24 mouse cellular contexts compared by ENCODE assay signal in genomic region chr6:100217507-100217906, GRCm38 (mm10).
DNase-seq lines count a peak whose midpoint lies in the region; ATAC-seq and TF ChIP-seq lines count a peak whose summit lies in the region.
"Had no signal": no experiment of that assay in that cellular context is flagged by ENCODE, and none has a peak within 500 bp of the region (broad histone marks: within the 10 kb centered on the region; RNA-seq: fewer than 3 reads in every experiment).

No protein-coding gene starts in this region.

- ATAC-seq in liver, embryonic 12.5 days: no peak
- ATAC-seq: forebrain, embryonic 16.5 days had no signal

- peaks cover 6% of the 10 kb centered on the region; the same call in 1 of the 2 replicates for H3K4me1 ChIP-seq in liver, adult 2 months (ENCODE audit: control insufficient read depth, insufficient read depth, low read length)
- H3K4me1 ChIP-seq in liver, embryonic 12.5 days: peaks cover 35% of the 10 kb centered on the region

- no peak overlapping the region for H3K9ac ChIP-seq in liver, adult 2 months (ENCODE audit: low read depth, low read length)
- H3K9ac ChIP-seq in liver, embryonic 12.5 days: no peak overlapping the region
- H3K9ac ChIP-seq: forebrain, embryonic 13.5 days; heart, embryonic 13.5 days; hindbrain, embryonic 12.5 days; hindbrain, embryonic 15.5 days had no signal

- H3K27me3 ChIP-seq in liver, adult 2 months (ENCODE audit: control insufficient read depth, insufficient read depth, low read length): no peaks in the 10 kb centered on the region
- peaks cover 9% of the 10 kb centered on the region; the same call in 1 of the 2 replicates for H3K27me3 ChIP-seq in liver, embryonic 12.5 days (replicated peaks)
- H3K27me3 ChIP-seq: CH12.LX; heart, embryonic 13.5 days had no signal

- H3K79me2 ChIP-seq in liver, adult 2 months (ENCODE audit: control insufficient read depth, insufficient read depth, low read length): no peaks in the 10 kb centered on the region

- WGBS in liver, adult 2 months: 77% methylated on average over 8 of the region's 8 CpGs
- 74% methylated on average over 8 of the region's 8 CpGs for WGBS in liver, embryonic 12.5 days (ENCODE audit: insufficient replicate concordance)

- peak; percentile 59 for DNase-seq in adrenal gland, adult 2 months
- DNase-seq in adrenal gland, postnatal 4 days (ENCODE audit: low spot score in 2 of 2): no peak
- peak; percentile 24 for DNase-seq in liver, adult 2 months (ENCODE audit: extremely low read depth, low read depth, low spot score)
- DNase-seq in 3T3-L1 (ENCODE audit: low read depth, low spot score): peak; percentile 49
- no peak for DNase-seq in heart, postnatal 25 days (ENCODE audit: low spot score)
- DNase-seq in MN1 (ENCODE audit: low spot score): no peak
- DNase-seq: adrenal gland, postnatal 14 days; cerebellum, adult 11 months; cerebellum, adult 2 months; cerebellum, postnatal 14 days; gastrocnemius, postnatal 10 days; gastrocnemius, postnatal 36 days; heart, adult 2 months; heart, postnatal 14 days had no signal

- H3K4me3 ChIP-seq in liver, adult 2 months (ENCODE audit: insufficient read depth, low read depth, low read length): no peak overlapping the region
- H3K4me3 ChIP-seq in liver, embryonic 12.5 days: no peak overlapping the region
- H3K4me3 ChIP-seq: forebrain, embryonic 10.5 days; forebrain, embryonic 13.5 days; heart, adult 2 months; heart, embryonic 10.5 days; heart, embryonic 13.5 days; hindbrain, embryonic 12.5 days; hindbrain, embryonic 15.5 days had no signal

- no peaks in the 10 kb centered on the region for H3K36me3 ChIP-seq in liver, adult 2 months (ENCODE audit: control insufficient read depth, insufficient read depth, low read length)
- H3K36me3 ChIP-seq in liver, embryonic 12.5 days: no peaks in the 10 kb centered on the region
- H3K36me3 ChIP-seq: forebrain, embryonic 10.5 days; G1E; heart, embryonic 10.5 days; heart, embryonic 13.5 days; hindbrain, embryonic 12.5 days; hindbrain, embryonic 15.5 days had no signal

- TF ChIP-seq POLR2A in liver, adult 2 months (IDR thresholded peaks at IDR 0.05; ENCODE audit: extremely low read depth, insufficient read depth, low read length): no peak

- TF ChIP-seq CTCF in liver, adult 2 months (IDR thresholded peaks at IDR 0.05; ENCODE audit: low read depth, low read length): no peak

- intact Hi-C loops in heart, postnatal 25 days (cut with DNase I): no loop called here

- H3K9me3 ChIP-seq in liver, embryonic 12.5 days (replicated peaks): no peaks in the 10 kb centered on the region
- H3K9me3 ChIP-seq: forebrain, embryonic 10.5 days; forebrain, embryonic 13.5 days; G1E; heart, embryonic 10.5 days; heart, embryonic 13.5 days; hindbrain, embryonic 12.5 days; hindbrain, embryonic 15.5 days had no signal

- no peak overlapping the region for H3K4me2 ChIP-seq in liver, embryonic 12.5 days
- H3K4me2 ChIP-seq: forebrain, embryonic 13.5 days; heart, embryonic 13.5 days; hindbrain, embryonic 12.5 days; hindbrain, embryonic 15.5 days had no signal

- no peak overlapping the region for H3K27ac ChIP-seq in liver, adult 2 months (replicated peaks; ENCODE audit: insufficient read depth, low read depth, low read length)
- no peak overlapping the region for H3K27ac ChIP-seq in liver, embryonic 12.5 days
- H3K27ac ChIP-seq: forebrain, embryonic 10.5 days; forebrain, embryonic 13.5 days; heart, adult 2 months; heart, embryonic 10.5 days; heart, embryonic 13.5 days; hindbrain, embryonic 15.5 days had no signal

Comparison
In these comparisons a context has a peak if more than half of its experiments do, and no peak if none do; other contexts are left out.
1. DNase-seq: peak in adrenal gland, adult 2 months (single experiment), liver, adult 2 months (single experiment) and 3T3-L1 (single experiment); none in adrenal gland, postnatal 4 days (0 of 2), heart, postnatal 25 days (single experiment) and MN1 (single experiment).